Mouse (Mus musculus): ENCODE data around the gene Rhob. TPM values are rescaled to one million over a fixed set of nuclear protein-coding genes. Genes with fewer than 3 reads are reported as not detected.

The Rhob gene
- 700 and 994 TPM in 2 replicates for total RNA-seq (2023)

DNA sequence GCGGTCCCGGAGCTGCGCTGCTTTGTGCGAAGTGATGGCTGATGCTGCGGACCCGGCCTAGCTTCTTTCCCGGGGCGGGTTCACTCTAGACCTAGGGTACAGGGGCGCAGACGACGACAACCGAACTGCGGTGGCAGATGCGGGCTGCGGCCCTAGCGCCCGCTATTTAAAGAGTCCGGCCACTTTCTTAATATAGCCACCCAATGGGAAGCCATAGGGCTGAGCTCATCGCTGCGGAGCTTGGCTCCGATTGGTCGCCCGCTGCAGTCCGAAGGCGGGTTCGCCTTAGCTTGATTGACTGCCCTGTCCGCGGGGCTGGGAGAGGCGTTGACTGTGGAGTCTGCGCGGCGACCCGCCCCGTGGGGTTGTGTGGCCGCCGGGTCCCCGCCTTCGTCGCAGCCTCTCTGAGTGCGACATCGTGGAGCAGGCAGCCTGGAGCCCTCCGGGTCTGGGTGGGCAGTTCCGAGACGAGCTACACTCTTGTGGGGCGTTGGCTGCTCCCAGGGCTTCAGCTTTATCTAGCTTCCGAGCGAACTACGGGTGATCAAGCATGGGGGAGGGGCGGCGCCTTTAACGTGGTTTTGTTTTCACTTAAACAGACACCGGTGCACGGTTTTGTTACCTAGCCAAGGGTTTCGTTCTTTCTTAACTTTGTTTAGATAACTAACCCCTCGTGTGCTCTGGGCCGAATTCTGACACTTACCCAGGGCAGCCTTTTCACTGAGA lies at the start of gene Rhob:
TSS of gene Rhob (minus strand) at position 139 of the 726 bp plus-strand sequence.

Other genes with a start within 250 kb of the Rhob start
- gene Gdf7, start 198.1 kb downstream of the Rhob start, total RNA-seq (2023), result not detected in 2 replicates
- gene Hs1bp3, start 186.6 kb downstream of the Rhob start, total RNA-seq (2023), result 14.0 and 17.0 TPM in 2 replicates
- gene Slc7a15, start 99.1 kb upstream of the Rhob start, total RNA-seq (2023), result not detected in 2 replicates
- 164 and 199 TPM in 2 replicates for gene Pum2, start 174.1 kb upstream of the Rhob start, total RNA-seq (2023)